In genomic region chr1:171975377-171975776, GRCm38 (mm10) we compare ENCODE assay signal across 26 mouse cellular contexts. TPM values are rescaled to one million over a fixed set of nuclear protein-coding genes. Genes with fewer than 3 reads are reported as not detected.
DNase-seq lines count a peak whose midpoint lies in the region; TF ChIP-seq lines count a peak whose summit lies in the region.
"Had no signal": no experiment of that assay in that cellular context is flagged by ENCODE, and none has a peak within 500 bp of the region (broad histone marks: within the 10 kb centered on the region; RNA-seq: fewer than 3 reads in every experiment).

No protein-coding gene starts in this region.

- H3K27ac ChIP-seq in CH12.LX (ENCODE audit: insufficient read depth, low read depth), result peak overlapping the region; percentile 82
- H3K27ac ChIP-seq: embryonic facial prominence, embryonic 15.5 days; forebrain, embryonic 10.5 days; gastrocnemius, adult 2 months; hindbrain, embryonic 15.5 days; intestine, embryonic 15.5 days had no signal

- no peaks in the 10 kb centered on the region for H3K36me3 ChIP-seq in CH12.LX (replicated peaks in 1 of 2; ENCODE audit: control insufficient read depth in 1 of 2, insufficient read depth in 1 of 2, low read length in 1 of 2)
- H3K36me3 ChIP-seq: embryonic facial prominence, embryonic 15.5 days; forebrain, embryonic 10.5 days; G1E; heart, embryonic 12.5 days; hindbrain, embryonic 15.5 days; intestine, embryonic 15.5 days had no signal

- peak; percentile 34 for DNase-seq in testis, postnatal 10 days (ENCODE audit: low spot score)
- no peak for DNase-seq in testis, postnatal 14 days (ENCODE audit: low spot score)
- peak; percentile 90 for DNase-seq in CH12.LX (ENCODE audit: extremely low read depth)
- peak; percentile 61 for DNase-seq in ZHBTc4 (ENCODE audit: low read depth, low spot score)
- no peak for DNase-seq in thymus, adult 18-20 months
- DNase-seq in kidney, adult 8-10 months, result no peak
- DNase-seq in lung, postnatal 14 days, result no peak
- DNase-seq: adrenal gland, adult 8-10 months; adrenal gland, postnatal 36 days; cerebellum, adult 2 months; cerebellum, postnatal 10 days; embryo, embryonic 11 days; gastrocnemius, adult 2 months; gastrocnemius, postnatal 25 days; heart, adult 18-20 months; heart, postnatal 36 days; kidney, adult 18-20 months had no signal

- TF ChIP-seq POLR2A in CH12.LX (IDR thresholded peaks at IDR 0.05; ENCODE audit: low read depth, low read length), result peak; percentile 32; the same call in 1 of the 2 replicates

- H3K4me3 ChIP-seq in CH12.LX (replicated peaks in 1 of 3; ENCODE audit: low read depth in 2 of 3, low read length in 2 of 3, poor library complexity in 1 of 3), result no peak overlapping the region
- H3K4me3 ChIP-seq: embryonic facial prominence, embryonic 15.5 days; erythroblast, embryonic 14.5 days; forebrain, embryonic 10.5 days; gastrocnemius, adult 2 months; heart, embryonic 12.5 days; hindbrain, embryonic 15.5 days; intestine, embryonic 15.5 days had no signal

- in situ Hi-C loops in CH12.LX (cut with MboI; ENCODE audit: low pct_ligation_motif_present, low pct_unique_long_range_greater_than_20kb, low sequenced_read_pairs), result no loop called here

- H3K9ac ChIP-seq in CH12.LX (ENCODE audit: insufficient read depth, low read depth), result peak overlapping the region; percentile 13; the same call in 1 of the 2 replicates
- H3K9ac ChIP-seq: embryonic facial prominence, embryonic 15.5 days; heart, embryonic 12.5 days; hindbrain, embryonic 15.5 days; intestine, embryonic 15.5 days had no signal

- H3K79me2 ChIP-seq in CH12.LX (replicated peaks; ENCODE audit: control insufficient read depth, extremely low read depth, insufficient read depth, poor library complexity, severe bottlenecking), result no peaks in the 10 kb centered on the region

- no peaks in the 10 kb centered on the region for H3K27me3 ChIP-seq in CH12.LX (replicated peaks)
- H3K27me3 ChIP-seq: embryonic facial prominence, embryonic 15.5 days; heart, embryonic 12.5 days; hindbrain, embryonic 15.5 days; intestine, embryonic 15.5 days had no signal

- TF ChIP-seq CTCF in CH12.LX (conservative IDR thresholded peaks at IDR 0.05 in 1 of 2, IDR thresholded peaks at IDR 0.05 in 1 of 2; ENCODE audit: low read depth in 2 of 2, low read length in 2 of 2), result peak in 1 of 2 experiments; percentile 71; a peak in 3 of 4 replicates

- peaks cover 2% of the 10 kb centered on the region for H3K9me3 ChIP-seq in CH12.LX (replicated peaks; ENCODE audit: low read length)
- H3K9me3 ChIP-seq: embryonic facial prominence, embryonic 15.5 days; forebrain, embryonic 10.5 days; G1E; hindbrain, embryonic 15.5 days; intestine, embryonic 15.5 days had no signal

- peak overlapping the region; percentile 45; the same call in 1 of the 2 replicates for H3K4me2 ChIP-seq in CH12.LX (ENCODE audit: insufficient read depth, low read depth, poor library complexity, severe bottlenecking)
- H3K4me2 ChIP-seq: embryonic facial prominence, embryonic 15.5 days; heart, embryonic 12.5 days; hindbrain, embryonic 15.5 days; intestine, embryonic 15.5 days had no signal

- peak; percentile 25 for TF ChIP-seq RAD21 in CH12.LX (IDR thresholded peaks at IDR 0.05; ENCODE audit: low read depth, low read length)

- H3K4me1 ChIP-seq in CH12.LX (ENCODE audit: control insufficient read depth in 1 of 2, insufficient read depth in 2 of 2), result peaks cover 2 to 31% of the 10 kb centered on the region in 2 experiments; a peak in 2 of 4 replicates
- H3K4me1 ChIP-seq: embryonic facial prominence, embryonic 15.5 days; heart, embryonic 12.5 days; hindbrain, embryonic 15.5 days; intestine, embryonic 15.5 days had no signal

- TF ChIP-seq EP300 in CH12.LX (IDR thresholded peaks at IDR 0.05; ENCODE audit: low read length), result no peak

- dilution Hi-C loops in CH12.LX (cut with MboI; ENCODE audit: extremely low pct_ligation_motif_present, extremely low pct_unique_long_range_greater_than_20kb, low sequenced_read_pairs), result no loop called here

TF ChIP-seq in CH12.LX, 34 proteins besides CTCF, POLR2A, EP300 and RAD21:
- TF ChIP-seq ZNF384 (IDR thresholded peaks at IDR 0.05; ENCODE audit: low read depth, low read length), result no peak
- TF ChIP-seq NRF1 (IDR thresholded peaks at IDR 0.05; ENCODE audit: low read depth, low read length), result no peak
- TF ChIP-seq JUN (IDR thresholded peaks at IDR 0.05; ENCODE audit: insufficient read depth, low read depth, low read length), result no peak
- no peak for TF ChIP-seq MAX (IDR thresholded peaks at IDR 0.05; ENCODE audit: low read length)
- TF ChIP-seq MYC (IDR thresholded peaks at IDR 0.05; ENCODE audit: low read depth, low read length), result no peak; the same call in 1 of the 2 replicates
- TF ChIP-seq SMC3 (IDR thresholded peaks at IDR 0.05; ENCODE audit: low read depth, low read length), result peak; percentile 40
- TF ChIP-seq CHD2 (IDR thresholded peaks at IDR 0.05; ENCODE audit: low read length), result no peak
- TF ChIP-seq USF2 (conservative IDR thresholded peaks at IDR 0.05; ENCODE audit: low read depth, low read length), result no peak
- no peak for TF ChIP-seq NELFE (IDR thresholded peaks at IDR 0.05; ENCODE audit: low read depth, low read length)
- no peak for TF ChIP-seq ZKSCAN1 (IDR thresholded peaks at IDR 0.05; ENCODE audit: borderline replicate concordance, low read depth, low read length)
- TF ChIP-seq PAX5 (IDR thresholded peaks at IDR 0.05; ENCODE audit: low read length), result no peak
- no peak for TF ChIP-seq ZC3H11A (IDR thresholded peaks at IDR 0.05; ENCODE audit: low read depth, low read length)
- no peak for TF ChIP-seq BHLHE40 (IDR thresholded peaks at IDR 0.05; ENCODE audit: low read depth, low read length)
- TF ChIP-seq IRF4 (IDR thresholded peaks at IDR 0.05; ENCODE audit: low read depth, low read length), result no peak
- no peak for TF ChIP-seq MAZ (IDR thresholded peaks at IDR 0.05; ENCODE audit: low read depth, low read length)
- TF ChIP-seq GABPA (IDR thresholded peaks at IDR 0.05; ENCODE audit: insufficient replicate concordance, low read depth, low read length), result no peak
- 0 out of 2 replicates have a peak, but pooled peaks have one; percentile 38 for TF ChIP-seq TCF12 (IDR thresholded peaks at IDR 0.05; ENCODE audit: low read depth, low read length)
- TF ChIP-seq ELF1 (IDR thresholded peaks at IDR 0.05; ENCODE audit: low read depth, low read length), result peak; percentile 41; the same call in 1 of the 2 replicates
- TF ChIP-seq UBTF (IDR thresholded peaks at IDR 0.05; ENCODE audit: low read depth, low read length), result no peak
- TF ChIP-seq JUND (conservative IDR thresholded peaks at IDR 0.05; ENCODE audit: low read depth, low read length), result no peak
- TF ChIP-seq ETS1 (conservative IDR thresholded peaks at IDR 0.05; ENCODE audit: low read depth, low read length), result no peak
- no peak for TF ChIP-seq SIN3A (IDR thresholded peaks at IDR 0.05; ENCODE audit: low read length)
- TF ChIP-seq POLR2AphosphoS2 (IDR thresholded peaks at IDR 0.05; ENCODE audit: low read depth, low read length), result no peak
- no peak for TF ChIP-seq MXI1 (IDR thresholded peaks at IDR 0.05; ENCODE audit: low read depth, low read length)
- TF ChIP-seq KAT2A (IDR thresholded peaks at IDR 0.05; ENCODE audit: insufficient replicate concordance, low read length), result 0 out of 2 replicates have a peak, but pooled peaks have one; percentile 17
- no peak for TF ChIP-seq MAFK (IDR thresholded peaks at IDR 0.05; ENCODE audit: insufficient replicate concordance, low read length)
- TF ChIP-seq ZMIZ1 (IDR thresholded peaks at IDR 0.05; ENCODE audit: low read depth, low read length), result no peak
- TF ChIP-seq CHD1 (IDR thresholded peaks at IDR 0.05; ENCODE audit: low read depth, low read length), result no peak
- TF ChIP-seq TBP (conservative IDR thresholded peaks at IDR 0.05; ENCODE audit: low read depth, low read length), result 0 out of 2 replicates have a peak, but pooled peaks have one; percentile 20
- TF ChIP-seq MEF2A (IDR thresholded peaks at IDR 0.05; ENCODE audit: borderline replicate concordance, low read depth, low read length), result no peak
- TF ChIP-seq HCFC1 (IDR thresholded peaks at IDR 0.05; ENCODE audit: low read depth, low read length), result no peak
- TF ChIP-seq E2F4 (IDR thresholded peaks at IDR 0.05; ENCODE audit: insufficient replicate concordance, low read depth, low read length), result no peak
- TF ChIP-seq USF1 (IDR thresholded peaks at IDR 0.05; ENCODE audit: low read depth, low read length), result no peak
- no peak for TF ChIP-seq RCOR1 (conservative IDR thresholded peaks at IDR 0.05; ENCODE audit: low read depth, low read length)

RNA-seq across cellular contexts. Expression of gene Vangl2, which starts 52.9 kb away (rescaled TPM):
- total RNA-seq in CH12.LX (2012; rRNA removed) (5.0 and 7.3 TPM in 2 replicates), CH12.LX (2014; rRNA removed) (3.6 and 4.1 TPM in 2 replicates)
- polyA plus RNA-seq in CH12.LX (2012; ENCODE audit: insufficient read length, low read depth), result 7.9 and 9.4 TPM in 2 replicates
- polyA plus RNA-seq: G1E had no signal

RNA-seq across cellular contexts. Expression of gene Slamf6, which starts 58.1 kb away (rescaled TPM):
- total RNA-seq in CH12.LX (2012; rRNA removed) (50.9 and 75.8 TPM in 2 replicates), CH12.LX (2014; rRNA removed) (172 and 180 TPM in 2 replicates)
- 124 and 127 TPM in 2 replicates for polyA plus RNA-seq in CH12.LX (2012; ENCODE audit: insufficient read length, low read depth)
- total RNA-seq: gastrocnemius, adult 2 months; gastrocnemius, postnatal 25 days had no signal
- polyA plus RNA-seq: cerebellum, adult 2 months; embryonic facial prominence, embryonic 11.5 days; forebrain, embryonic 14.5 days; G1E; heart, embryonic 12.5 days had no signal

Comparison
In these comparisons a context has a peak if more than half of its experiments do, and no peak if none do; other contexts are left out.
1. DNase-seq: peak in testis, postnatal 10 days (single experiment), CH12.LX (single experiment) and ZHBTc4 (single experiment); none in testis, postnatal 14 days (single experiment), thymus, adult 18-20 months (0 of 2), kidney, adult 8-10 months (0 of 2) and lung, postnatal 14 days (single experiment).